Mouse (Mus musculus) neural tube, embryonic 13.5 days (tissue): ENCODE results near the gene Ell. TPM values are rescaled to one million over a fixed set of nuclear protein-coding genes. Genes with fewer than 3 reads are reported as not detected.
A peak's percentile ranks its signal among the peaks of the same experiment; 100 is the strongest.

ENCODE experiments used
- ATAC-seq: fragments of 200-750 bp; cut with Nextera tagmentation; 2 replicates; pipeline ENCODE4 v1.8.0; 2017; ENCODE audit warnings: low read depth, mild to moderate bottlenecking, moderate TSS enrichment, moderate library complexity
- H3K27ac ChIP-seq: fragments of 300-500 bp; sonication (generic); replicated peaks from 2 replicates; pipeline ENCODE4 v1.5.1; 2015; ENCODE audit warnings: moderate library complexity, mild to moderate bottlenecking, inconsistent platforms
- H3K27me3 ChIP-seq: fragments of 300-500 bp; sonication (generic); 2 replicates; pipeline ENCODE4 v1.6.1; 2015; ENCODE audit warnings: mild to moderate bottlenecking, inconsistent platforms
- H3K36me3 ChIP-seq: fragments of 300-500 bp; sonication (generic); 2 replicates; pipeline ENCODE4 v1.6.1; 2015; ENCODE audit warnings: mild to moderate bottlenecking, inconsistent platforms
- H3K4me1 ChIP-seq: fragments of 300-500 bp; sonication (generic); replicated peaks from 2 replicates; pipeline ENCODE4 v1.6.1; 2015; ENCODE audit warnings: inconsistent platforms
- H3K4me2 ChIP-seq: fragments of 300-500 bp; sonication (generic); 2 replicates; pipeline ENCODE4 v1.6.1; 2015; ENCODE audit warnings: inconsistent platforms, mild to moderate bottlenecking, moderate library complexity
- H3K4me3 ChIP-seq: fragments of 300-500 bp; sonication (generic); 2 replicates; pipeline ENCODE4 v1.5.1; 2015; ENCODE audit warnings: mild to moderate bottlenecking, inconsistent platforms
- H3K9ac ChIP-seq: fragments of 300-500 bp; sonication (generic); 2 replicates; pipeline ENCODE4 v1.6.1; 2015; ENCODE audit warnings: moderate library complexity, mild to moderate bottlenecking, inconsistent platforms
- H3K9me3 ChIP-seq: fragments of 300-500 bp; sonication (generic); 2 replicates; pipeline ENCODE4 v1.6.1; 2016; ENCODE audit warnings: inconsistent platforms
- WGBS: fragments of 180-500 bp; shearing (Covaris S2); methylation state at CpG from one replicate; pipeline ENCODE4 v1.1.7; 2015; 5-methylcytosine and 5-hydroxymethylcytosine counted together
- polyA plus RNA-seq: library from polyadenylated mRNA; unstranded; fragments of >200 nt; fragmentation: Nextera tagmentation; extraction: Ambion mirVana; gene quantifications from 2 replicates; pipeline ENCODE4 v1.2.1, GENCODE M21; 2015

Gene Ell
- polyA plus RNA-seq, 1 experiment from 2014 or later: 16.5 TPM

DNA sequence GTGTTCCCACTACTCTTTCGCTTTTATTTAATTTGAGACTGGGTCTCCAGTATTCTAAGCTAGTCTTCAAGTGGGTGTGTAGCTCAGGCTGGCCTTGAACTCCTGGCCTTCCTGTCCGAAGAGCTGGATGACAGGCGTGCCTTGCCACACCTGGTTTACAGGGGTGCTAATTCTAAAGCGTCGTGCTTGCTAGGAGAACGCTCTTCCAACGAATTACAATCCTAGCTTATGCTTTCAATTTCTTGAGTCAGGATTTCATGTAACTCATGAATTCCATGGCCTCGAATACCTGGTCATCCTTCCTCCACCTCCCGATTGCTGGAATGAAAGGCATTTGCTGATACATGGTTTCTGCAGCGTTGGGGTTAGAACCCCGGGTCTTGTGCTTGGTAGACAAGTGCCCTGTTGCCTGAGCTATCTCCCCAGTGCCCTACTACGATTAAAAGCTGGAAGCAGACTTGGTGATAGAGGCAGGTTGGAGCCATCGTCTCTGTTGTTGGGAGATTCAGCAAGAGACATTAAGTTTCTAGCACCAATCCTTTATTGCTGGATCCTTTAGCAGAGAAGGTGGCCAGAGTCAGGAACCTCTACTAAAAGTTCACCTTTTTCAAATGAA lies 11.0 kb upstream of the Ell start:
- peak overlapping the region; percentile 74 for H3K4me2 ChIP-seq
- no peaks in the 10 kb centered on the region for H3K27me3 ChIP-seq
- WGBS: 38% methylated on average over 13 of the region's 13 CpGs
- H3K9ac ChIP-seq: peak overlapping the region; percentile 95
- H3K36me3 ChIP-seq: peaks cover 40% of the 10 kb centered on the region
- peaks cover 41% of the 10 kb centered on the region for H3K4me1 ChIP-seq
- H3K9me3 ChIP-seq: no peaks in the 10 kb centered on the region
- ATAC-seq: no peak
- H3K27ac ChIP-seq: peak overlapping the region; percentile 91
- peak overlapping the region; percentile 81 for H3K4me3 ChIP-seq

DNA sequence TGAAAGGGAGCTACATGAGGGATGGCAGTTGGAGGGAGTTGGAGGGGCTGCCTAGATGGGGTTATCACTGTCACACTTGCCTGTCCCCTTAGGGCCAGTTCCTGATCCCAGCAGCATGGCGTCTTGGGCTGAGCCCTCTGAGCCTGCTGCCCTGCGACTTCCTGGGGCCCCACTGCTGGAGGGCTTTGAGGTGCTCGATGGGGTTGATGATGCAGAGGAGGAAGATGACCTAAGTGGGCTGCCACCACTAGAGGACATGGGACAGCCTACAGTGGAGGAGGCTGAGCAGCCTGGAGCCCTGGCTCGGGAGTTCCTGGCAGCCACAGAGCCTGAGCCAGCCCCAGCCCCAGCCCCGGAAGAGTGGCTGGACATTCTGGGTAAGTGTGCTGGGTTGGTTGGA lies 10.0 kb upstream of the Ell start:
- no peaks in the 10 kb centered on the region for H3K27me3 ChIP-seq
- no peak overlapping the region for H3K9ac ChIP-seq
- no peaks in the 10 kb centered on the region for H3K9me3 ChIP-seq
- ATAC-seq: no peak
- no peak overlapping the region for H3K4me2 ChIP-seq
- peaks cover 50% of the 10 kb centered on the region for H3K36me3 ChIP-seq
- no peak overlapping the region for H3K4me3 ChIP-seq
- H3K4me1 ChIP-seq: peaks cover 35% of the 10 kb centered on the region
- 79% methylated on average over 5 of the region's 5 CpGs for WGBS
- no peak overlapping the region for H3K27ac ChIP-seq

DNA sequence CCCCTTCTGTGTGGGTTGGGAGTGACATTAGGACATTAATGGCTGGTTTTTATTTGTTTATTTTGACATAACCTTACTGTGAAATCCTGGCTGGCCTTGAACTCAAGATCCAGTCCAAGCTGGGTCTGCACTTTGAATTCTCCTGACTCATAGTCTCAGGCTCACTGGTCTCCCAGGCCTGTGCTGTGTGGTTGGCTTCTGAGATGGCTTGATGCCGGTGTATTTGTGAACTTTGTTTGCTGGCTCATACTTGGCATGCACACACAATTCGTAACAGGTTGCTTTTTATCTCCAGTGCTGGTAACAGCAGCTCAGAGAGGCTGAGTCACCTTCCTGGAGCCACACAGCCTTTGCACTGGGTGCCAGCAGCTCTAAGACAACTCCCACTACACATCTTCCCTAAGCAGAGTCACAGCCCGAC lies 9.5 kb upstream of the Ell start:
- Histone ChIP-seq H3K4me1 (peaks cover 35% of the 10 kb centered on the region), H3K36me3 (peaks cover 55% of the 10 kb centered on the region), H3K27me3 (no peaks in the 10 kb centered on the region), H3K27ac (no peak overlapping the region), H3K9me3 (no peaks in the 10 kb centered on the region), H3K4me2 (no peak overlapping the region), H3K4me3 (no peak overlapping the region), H3K9ac (no peak overlapping the region)
- WGBS: 98% methylated on average over 3 of the region's 3 CpGs
- ATAC-seq: no peak

DNA sequence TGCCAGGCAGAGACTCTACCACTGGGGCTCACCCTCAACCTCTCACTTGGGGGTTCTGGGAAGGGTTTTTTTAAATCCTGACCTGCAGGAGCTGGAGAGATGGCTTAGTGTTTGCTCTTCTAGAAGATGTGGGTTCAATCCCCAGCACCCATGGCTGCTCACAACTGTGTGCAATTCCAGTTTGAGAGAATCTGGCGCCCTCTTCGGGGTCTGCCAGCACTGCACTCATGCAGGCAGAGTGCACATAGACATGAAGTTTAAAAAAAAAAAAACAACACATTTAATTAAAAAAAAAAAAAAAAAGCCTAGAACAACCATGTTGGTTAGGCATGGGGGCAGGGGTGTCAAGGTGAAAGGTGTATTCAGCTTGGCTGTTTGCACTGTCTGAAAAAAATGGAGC lies 8.9 kb upstream of the Ell start:
- no peak overlapping the region for H3K9ac ChIP-seq
- no peaks in the 10 kb centered on the region for H3K27me3 ChIP-seq
- H3K4me1 ChIP-seq: peaks cover 35% of the 10 kb centered on the region
- WGBS: 97% methylated on average over 2 of the region's 2 CpGs
- H3K27ac ChIP-seq: no peak overlapping the region
- H3K36me3 ChIP-seq: peaks cover 60% of the 10 kb centered on the region
- H3K4me2 ChIP-seq: no peak overlapping the region
- no peak overlapping the region for H3K4me3 ChIP-seq
- ATAC-seq: no peak
- H3K9me3 ChIP-seq: no peaks in the 10 kb centered on the region

DNA sequence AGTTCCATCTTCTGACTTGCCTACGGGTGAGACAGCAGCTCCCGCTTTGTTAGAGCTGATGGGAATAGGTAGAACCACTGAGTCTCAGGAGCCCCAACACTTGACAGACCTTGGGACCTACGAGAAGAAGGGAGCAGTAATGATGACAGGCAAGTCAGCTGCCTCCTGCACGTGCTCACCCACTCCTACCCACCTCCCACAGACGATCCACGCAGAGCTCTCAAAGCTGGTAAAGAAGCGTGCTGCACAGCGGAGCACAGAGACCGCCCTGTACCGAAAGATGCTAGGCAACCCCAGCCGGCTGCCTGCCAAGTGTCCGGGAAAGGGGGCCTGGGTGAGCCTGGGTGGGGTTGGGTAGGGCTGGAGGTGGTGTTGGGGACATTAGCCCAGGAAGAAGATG lies 5.0 kb upstream of the Ell start:
- 92% methylated on average over 12 of the region's 12 CpGs for WGBS
- no peak for ATAC-seq

DNA sequence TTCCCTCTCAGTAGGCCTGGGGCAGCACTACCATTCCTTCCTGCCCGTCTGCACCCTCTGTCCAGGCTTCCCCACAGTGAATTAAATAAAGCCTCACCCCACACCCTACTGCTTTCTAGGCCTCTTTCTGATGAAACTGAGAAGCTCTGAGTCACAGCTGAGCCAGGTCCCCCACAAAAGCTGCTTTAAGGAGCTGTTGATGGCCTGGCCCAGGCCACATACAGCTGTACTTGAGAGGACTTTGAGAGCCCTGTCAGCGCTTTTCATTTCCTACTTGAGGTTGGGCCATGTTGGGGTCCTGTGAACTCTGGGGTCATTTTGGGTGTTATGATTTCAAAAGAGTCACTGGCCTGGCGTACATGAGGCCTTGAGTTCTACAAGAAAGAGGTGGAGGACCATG lies 4.0 kb upstream of the Ell start:
- Histone ChIP-seq H3K9me3 (no peaks in the 10 kb centered on the region), H3K9ac (no peak overlapping the region), H3K36me3 (peaks cover 73% of the 10 kb centered on the region), H3K27ac (no peak overlapping the region), H3K27me3 (no peaks in the 10 kb centered on the region), H3K4me2 (no peak overlapping the region), H3K4me3 (no peak overlapping the region), H3K4me1 (peaks cover 11% of the 10 kb centered on the region)
- WGBS: 92% methylated on average over 3 of the region's 3 CpGs
- ATAC-seq: no peak

More for the DNA sequence above, 5.0 kb upstream of the Ell start:
- H3K4me1 ChIP-seq: peaks cover 17% of the 10 kb centered on the region
- H3K9ac ChIP-seq: no peak overlapping the region
- H3K27ac ChIP-seq: no peak overlapping the region
- no peaks in the 10 kb centered on the region for H3K27me3 ChIP-seq
- H3K36me3 ChIP-seq: peaks cover 82% of the 10 kb centered on the region
- no peak overlapping the region for H3K4me2 ChIP-seq
- no peak overlapping the region for H3K4me3 ChIP-seq
- H3K9me3 ChIP-seq: no peaks in the 10 kb centered on the region

DNA sequence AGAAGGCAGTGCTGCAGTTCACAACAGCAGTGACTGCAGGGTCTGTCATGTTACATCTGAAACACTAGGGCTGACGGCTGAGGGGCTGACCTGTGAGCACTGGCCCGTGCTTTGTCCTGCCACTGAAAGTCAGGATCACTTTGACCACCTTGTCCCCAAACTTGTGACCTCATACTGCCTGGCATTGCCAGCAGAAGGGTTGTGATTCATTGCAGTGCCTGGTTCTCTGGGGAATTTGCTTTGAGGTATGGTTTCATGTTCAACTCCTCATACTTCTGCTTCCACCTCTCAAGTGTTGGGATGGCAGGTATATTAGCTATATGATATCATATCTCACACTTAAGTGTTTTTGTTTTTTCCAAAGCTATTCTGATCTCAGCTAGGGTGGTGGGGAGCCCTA lies 3.6 kb upstream of the Ell start:
- H3K4me2 ChIP-seq: no peak overlapping the region
- H3K9ac ChIP-seq: no peak overlapping the region
- H3K9me3 ChIP-seq: no peaks in the 10 kb centered on the region
- no peak overlapping the region for H3K4me3 ChIP-seq
- 94% methylated on average over 2 of the region's 2 CpGs for WGBS
- H3K4me1 ChIP-seq: peaks cover 16% of the 10 kb centered on the region
- ATAC-seq: no peak
- H3K36me3 ChIP-seq: peaks cover 68% of the 10 kb centered on the region
- no peaks in the 10 kb centered on the region for H3K27me3 ChIP-seq
- no peak overlapping the region for H3K27ac ChIP-seq

DNA sequence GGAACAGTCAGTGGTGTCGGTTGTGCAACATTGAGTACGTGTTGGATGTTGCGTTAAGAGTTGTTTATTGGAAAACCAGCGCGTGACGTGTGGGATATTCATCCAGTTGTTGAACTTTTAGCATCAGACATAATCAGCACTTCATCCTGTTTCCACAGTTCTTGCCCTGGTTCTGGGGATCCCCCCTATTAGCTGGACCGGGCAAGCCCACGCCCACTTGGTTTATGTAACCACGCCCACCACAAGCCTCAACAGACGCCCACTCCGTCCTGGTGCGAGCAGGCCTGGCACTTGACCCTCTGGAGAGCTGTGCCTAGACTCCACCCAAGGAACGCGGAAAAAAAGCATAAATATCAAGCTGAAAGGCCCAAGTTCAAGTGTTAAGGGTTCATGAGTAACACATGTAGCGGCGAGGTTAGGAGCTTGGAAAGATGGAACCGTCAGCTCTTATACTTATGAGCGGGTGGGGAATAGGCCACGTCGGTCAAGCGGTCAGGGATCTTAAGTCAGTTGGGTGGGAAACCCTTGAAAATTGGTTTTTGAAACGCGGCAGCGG lies 1.2 kb upstream of the Ell start:
- peak overlapping the region; percentile 73 for H3K4me3 ChIP-seq
- peak overlapping the region; percentile 9 for H3K9ac ChIP-seq
- H3K9me3 ChIP-seq: no peaks in the 10 kb centered on the region
- H3K4me2 ChIP-seq: peak overlapping the region; percentile 97
- peaks cover 35% of the 10 kb centered on the region for H3K4me1 ChIP-seq
- peak; percentile 10 for ATAC-seq
- peaks cover 44% of the 10 kb centered on the region for H3K36me3 ChIP-seq
- H3K27ac ChIP-seq: peak overlapping the region; percentile 93
- H3K27me3 ChIP-seq: no peaks in the 10 kb centered on the region
- 14% methylated on average over 24 of the region's 24 CpGs for WGBS

DNA sequence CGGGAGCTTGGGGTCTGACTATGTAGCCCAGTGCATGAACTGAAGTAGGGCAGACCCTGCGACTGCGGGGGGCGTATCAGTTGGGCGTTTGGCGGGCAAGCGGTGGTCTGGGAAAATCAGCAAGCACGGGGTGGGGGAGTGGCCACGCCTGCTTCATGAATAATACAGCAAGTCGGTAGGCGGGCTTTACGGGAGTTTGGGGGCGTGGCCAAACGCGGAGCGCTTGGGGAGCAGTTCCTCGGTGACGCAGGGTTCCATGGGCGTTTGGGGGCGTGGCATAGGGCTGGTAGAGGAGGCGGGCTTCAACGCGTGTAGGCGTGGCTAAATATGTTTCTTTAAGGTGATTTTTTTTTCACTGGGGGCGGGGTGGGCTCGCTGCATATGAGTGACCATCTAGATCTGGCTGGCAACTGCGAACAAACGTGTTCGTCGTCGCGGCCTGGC lies 602 bp upstream of the Ell start:
- H3K27me3 ChIP-seq: no peaks in the 10 kb centered on the region

DNA sequence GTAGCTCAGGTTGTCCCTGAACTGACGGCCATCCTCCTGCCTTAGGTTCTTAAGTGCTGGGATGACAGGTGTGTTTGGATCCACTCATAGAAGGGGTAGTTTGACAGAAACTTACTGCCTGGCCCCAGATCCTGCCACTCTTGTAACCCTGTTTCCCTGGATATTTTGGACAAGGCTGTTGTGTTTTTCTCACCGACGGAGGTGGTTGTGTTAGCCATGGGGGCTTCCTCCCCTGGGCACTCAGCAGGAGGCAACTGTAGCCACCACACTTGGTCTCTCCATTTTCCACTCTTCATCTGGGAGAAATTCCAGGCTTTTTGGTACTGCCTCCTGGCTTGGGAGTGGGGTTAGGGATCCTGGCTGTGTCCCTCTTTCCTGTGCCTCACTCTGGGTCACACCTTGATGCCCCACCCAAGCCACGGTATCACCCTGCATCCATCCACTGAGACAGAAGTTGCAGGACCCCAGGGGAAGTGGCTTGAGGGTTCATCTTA lies 803 bp downstream of the Ell start:
- Histone ChIP-seq H3K4me1 (peaks cover 47% of the 10 kb centered on the region), H3K27ac (peak overlapping the region; percentile 93), H3K36me3 (peaks cover 25% of the 10 kb centered on the region)

More for the DNA sequence above, 602 bp upstream of the Ell start:
- Histone ChIP-seq H3K4me2 (peak overlapping the region; percentile 97), H3K4me3 (peak overlapping the region; percentile 73), H3K36me3 (peaks cover 39% of the 10 kb centered on the region), H3K9ac (peak overlapping the region; percentile 58), H3K9me3 (no peaks in the 10 kb centered on the region), H3K4me1 (peaks cover 39% of the 10 kb centered on the region), H3K27ac (peak overlapping the region; percentile 93)
- ATAC-seq: peak; percentile 81
- under 1% methylated on average over 32 of the region's 32 CpGs for WGBS

DNA sequence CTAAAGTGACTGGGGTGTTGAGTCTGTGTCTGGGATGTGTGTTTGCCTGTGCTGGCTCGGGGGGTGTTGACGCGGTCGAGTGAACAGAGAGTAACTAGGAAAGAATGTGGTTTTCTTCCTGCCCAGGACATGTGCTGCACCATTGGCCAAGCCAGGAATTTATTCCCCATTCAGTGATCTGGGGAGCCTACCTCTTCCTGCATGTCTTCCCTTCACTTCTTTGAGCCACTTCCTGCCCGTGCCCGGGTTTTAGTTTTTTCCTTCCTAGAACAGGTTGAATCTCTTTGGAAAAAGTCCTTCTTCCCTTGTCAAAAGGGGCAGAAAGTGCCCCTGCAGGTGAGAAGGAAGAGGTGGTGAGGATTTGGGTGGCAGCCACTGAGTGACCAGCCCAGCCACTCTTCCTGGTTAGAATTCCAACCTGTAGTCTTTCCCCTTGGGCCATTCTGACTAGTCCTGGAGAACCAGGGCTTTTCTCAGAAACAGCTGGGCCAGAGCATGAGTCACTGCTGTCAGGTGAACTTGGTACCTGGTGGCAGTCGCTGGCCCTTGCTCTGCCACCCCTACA lies 1.3 kb downstream of the Ell start:
- ATAC-seq: no peak
- Histone ChIP-seq H3K4me3 (peak overlapping the region; percentile 73), H3K9me3 (no peaks in the 10 kb centered on the region), H3K9ac (peak overlapping the region; percentile 80), H3K27me3 (no peaks in the 10 kb centered on the region), H3K4me1 (peaks cover 47% of the 10 kb centered on the region), H3K36me3 (peaks cover 19% of the 10 kb centered on the region), H3K27ac (no peak overlapping the region), H3K4me2 (peak overlapping the region; percentile 97)
- 60% methylated on average over 7 of the region's 7 CpGs for WGBS

More for the DNA sequence above, 803 bp downstream of the Ell start:
- no peak for ATAC-seq
- Histone ChIP-seq H3K4me3 (peak overlapping the region; percentile 73), H3K9me3 (no peaks in the 10 kb centered on the region), H3K9ac (peak overlapping the region; percentile 80), H3K4me2 (peak overlapping the region; percentile 97), H3K27me3 (no peaks in the 10 kb centered on the region)
- 19% methylated on average over 4 of the region's 4 CpGs for WGBS

DNA sequence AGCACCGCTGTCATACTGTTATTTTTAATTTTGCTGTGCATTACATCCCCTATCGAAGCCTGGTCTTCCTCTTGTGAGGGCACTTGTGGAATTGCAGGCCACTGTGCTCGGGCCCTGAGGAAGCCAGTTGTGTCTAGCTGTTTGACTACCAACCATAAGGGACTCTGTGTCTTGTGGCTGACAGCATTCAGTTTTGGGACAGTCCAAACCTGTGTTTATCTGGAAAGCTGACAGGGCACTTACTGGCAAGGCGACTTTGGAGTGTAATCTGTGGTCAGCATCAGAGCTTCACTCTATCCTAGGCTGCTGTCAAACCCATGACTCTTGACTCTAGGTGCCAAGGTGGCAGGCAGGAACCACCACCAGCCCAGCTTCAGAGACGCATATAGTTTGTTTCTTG lies 1.8 kb downstream of the Ell start:
- Histone ChIP-seq H3K4me3 (peak overlapping the region; percentile 73), H3K9ac (peak overlapping the region; percentile 80; the same call in 1 of the 2 replicates), H3K27me3 (no peaks in the 10 kb centered on the region), H3K4me2 (peak overlapping the region; percentile 97), H3K36me3 (peaks cover 15% of the 10 kb centered on the region), H3K4me1 (peaks cover 47% of the 10 kb centered on the region), H3K9me3 (no peaks in the 10 kb centered on the region), H3K27ac (no peak overlapping the region)
- WGBS: 87% methylated on average over 5 of the region's 5 CpGs
- no peak for ATAC-seq
